Mouse (Mus musculus) thymus, adult 2 months (tissue): Measurements from ENCODE around the gene Polr3b. TPM values are rescaled to one million over a fixed set of nuclear protein-coding genes. Genes with fewer than 3 reads are reported as not detected.

Source experiments
- DNase-seq: peaks from one replicate; pipeline ENCODE4 v3.0.0; 2021
- H3K27ac ChIP-seq: fragments of 200-500 bp; 2 replicates; pipeline ENCODE4 v1.5.1; 2012; ENCODE audit warnings: low read length, control low read depth; ENCODE audit not compliant: control insufficient read depth, insufficient read depth
- H3K27me3 ChIP-seq: fragments of 200-500 bp; 2 replicates; pipeline ENCODE4 v1.6.1; 2012; ENCODE audit warnings: mild to moderate bottlenecking, low read length, moderate library complexity, mixed read lengths; ENCODE audit not compliant: control insufficient read depth, insufficient read depth
- H3K36me3 ChIP-seq: fragments of 200-500 bp; 2 replicates; pipeline ENCODE4 v1.6.1; 2012; ENCODE audit warnings: mild to moderate bottlenecking, low read length, moderate library complexity; ENCODE audit not compliant: control insufficient read depth, insufficient read depth
- H3K4me1 ChIP-seq: fragments of 200-500 bp; replicated peaks from 2 replicates; pipeline ENCODE4 v1.6.1; 2012; ENCODE audit warnings: low read length; ENCODE audit not compliant: control insufficient read depth, insufficient read depth
- H3K4me3 ChIP-seq: fragments of 200-500 bp; 2 replicates; pipeline ENCODE4 v1.5.1; 2012; ENCODE audit warnings: mild to moderate bottlenecking, low read length, control low read depth, moderate library complexity; ENCODE audit not compliant: control insufficient read depth, insufficient read depth
- CTCF ChIP-seq: fragments of 200-500 bp; IDR thresholded peaks from 2 replicates; pipeline ENCODE4 v1.5.1; 2012; ENCODE audit warnings: mild to moderate bottlenecking, control low read depth, low read length, moderate library complexity, borderline replicate concordance; ENCODE audit not compliant: control insufficient read depth, poor library complexity, insufficient read depth; ENCODE audit errors: extremely low read depth
- POLR2A ChIP-seq: fragments of 200-500 bp; IDR thresholded peaks from 2 replicates; pipeline ENCODE4 v1.6.1; 2012; ENCODE audit warnings: mild to moderate bottlenecking, low read length, control low read depth, moderate library complexity; ENCODE audit not compliant: control insufficient read depth, poor library complexity, insufficient read depth; ENCODE audit errors: extremely low read depth
- whole genome bisulfite sequencing: fragments of 180-500 bp; shearing (Covaris S2); methylation state at CpG from one replicate; pipeline ENCODE4 v1.1.7; 2018; 5-methylcytosine and 5-hydroxymethylcytosine counted together
- polyA plus RNA-seq: library from polyadenylated mRNA; depleted of rRNA; stranded (reverse); fragments of >200 nt; gene quantifications from 2 replicates; pipeline ENCODE4 v1.2.3, GENCODE M21; 2012

Polr3b gene
- polyA plus RNA-seq, 1 experiment = 6.6 TPM

DNA sequence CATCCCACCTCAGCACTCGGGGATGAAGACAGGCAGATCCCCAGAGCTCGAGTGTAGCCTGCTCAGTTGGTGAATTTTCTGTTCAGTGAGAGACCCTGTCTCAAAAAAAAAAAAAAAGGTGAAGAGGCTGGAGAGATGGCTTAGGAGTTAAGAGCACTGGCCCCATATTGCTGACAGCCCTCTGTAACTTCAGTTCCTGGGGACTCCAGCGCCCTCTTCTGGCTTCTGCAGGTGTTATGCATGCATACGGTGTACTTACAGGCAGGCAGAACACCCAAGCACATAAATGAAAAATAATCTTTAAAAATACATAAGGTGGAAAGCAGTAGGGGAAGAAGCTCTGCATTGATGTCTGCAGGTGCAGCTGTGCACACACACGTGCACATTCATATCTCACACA is 9.1 kb downstream of the Polr3b start:
- H3K4me1 ChIP-seq = peaks cover 10% of the 10 kb centered on the region
- DNase-seq = peak; percentile 50
- no peak overlapping the region for H3K4me3 ChIP-seq
- H3K27ac ChIP-seq = no peak overlapping the region
- TF ChIP-seq CTCF (no peak), POLR2A (no peak)
- 57% methylated on average over 5 of the region's 5 CpGs for WGBS
- H3K27me3 ChIP-seq = no peaks in the 10 kb centered on the region
- H3K36me3 ChIP-seq = peaks cover 3% of the 10 kb centered on the region; the same call in 1 of the 2 replicates

DNA sequence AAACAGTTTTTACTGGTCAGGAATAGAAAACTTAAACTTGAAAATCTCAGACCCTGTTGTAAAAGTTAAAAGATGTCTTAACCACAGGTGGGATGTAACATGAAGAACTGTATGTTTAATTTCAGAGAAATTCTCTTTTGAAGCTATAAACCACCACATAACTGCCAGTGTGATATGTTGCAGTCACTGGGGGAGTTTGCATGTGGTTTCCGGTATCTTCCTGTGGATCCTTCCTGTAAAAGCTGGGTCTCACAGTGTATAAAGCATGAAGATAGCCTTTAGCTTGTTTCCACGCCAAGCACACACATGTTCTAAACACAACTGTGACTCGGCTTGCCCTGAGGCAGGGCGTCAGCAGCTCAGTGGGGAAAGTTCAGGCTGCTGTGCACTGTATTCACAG is 9.9 kb downstream of the Polr3b start:
- Histone ChIP-seq H3K36me3 (peaks cover 4% of the 10 kb centered on the region; the same call in 1 of the 2 replicates), H3K27ac (no peak overlapping the region), H3K27me3 (no peaks in the 10 kb centered on the region), H3K4me3 (no peak overlapping the region), H3K4me1 (peaks cover 10% of the 10 kb centered on the region)
- peak; percentile 15 for DNase-seq
- 11% methylated on average over 4 of the region's 4 CpGs for WGBS
- TF ChIP-seq POLR2A (no peak), CTCF (no peak)

DNA sequence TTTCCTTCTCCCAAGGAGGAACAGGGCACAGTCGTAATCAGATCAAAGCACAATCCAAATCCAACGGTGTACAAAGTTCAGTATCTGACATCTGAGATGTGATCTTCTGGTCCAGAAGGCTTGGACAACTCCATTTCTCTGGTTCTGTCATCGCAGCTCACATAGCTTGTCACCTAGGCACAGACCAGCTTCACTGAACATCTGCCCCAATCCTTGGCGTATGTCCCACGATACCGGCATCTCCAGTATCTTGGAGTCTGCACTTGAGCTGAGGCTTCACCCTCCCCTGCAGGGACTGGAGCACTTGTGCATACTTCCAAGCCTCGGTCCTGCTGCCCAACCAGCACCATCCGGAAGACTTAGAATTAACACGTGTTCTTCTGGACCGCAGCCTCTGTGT is 14.6 kb downstream of the Polr3b start:
- no peaks in the 10 kb centered on the region for H3K27me3 ChIP-seq
- no peak overlapping the region for H3K27ac ChIP-seq
- no peak for DNase-seq
- WGBS = 95% methylated on average over 10 of the region's 10 CpGs
- no peak for TF ChIP-seq CTCF
- no peak for TF ChIP-seq POLR2A
- peaks cover 5% of the 10 kb centered on the region for H3K4me1 ChIP-seq
- H3K4me3 ChIP-seq = no peak overlapping the region
- H3K36me3 ChIP-seq = peaks cover 16% of the 10 kb centered on the region

DNA sequence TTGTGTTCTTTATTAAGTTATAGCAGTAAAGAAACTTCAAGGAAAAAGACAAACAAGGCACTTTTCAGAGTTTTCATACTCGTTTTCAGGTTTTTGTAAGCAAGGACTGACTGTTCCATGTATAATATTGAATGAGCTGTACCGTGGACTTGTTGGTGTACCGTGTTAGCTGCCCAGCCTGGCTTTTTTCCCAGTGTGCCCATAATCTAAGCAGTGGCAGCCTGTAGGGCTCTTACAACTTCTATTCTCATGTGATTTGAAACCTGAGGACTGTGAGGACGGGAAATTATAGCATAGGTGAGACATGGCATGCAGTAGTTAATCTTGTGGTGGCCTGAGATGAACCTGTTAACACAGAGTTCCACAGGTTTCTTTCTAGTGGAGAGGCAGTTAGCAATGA is 16.3 kb downstream of the Polr3b start:
- 97% methylated on average over 4 of the region's 4 CpGs for WGBS
- no peak overlapping the region for H3K27ac ChIP-seq

DNA sequence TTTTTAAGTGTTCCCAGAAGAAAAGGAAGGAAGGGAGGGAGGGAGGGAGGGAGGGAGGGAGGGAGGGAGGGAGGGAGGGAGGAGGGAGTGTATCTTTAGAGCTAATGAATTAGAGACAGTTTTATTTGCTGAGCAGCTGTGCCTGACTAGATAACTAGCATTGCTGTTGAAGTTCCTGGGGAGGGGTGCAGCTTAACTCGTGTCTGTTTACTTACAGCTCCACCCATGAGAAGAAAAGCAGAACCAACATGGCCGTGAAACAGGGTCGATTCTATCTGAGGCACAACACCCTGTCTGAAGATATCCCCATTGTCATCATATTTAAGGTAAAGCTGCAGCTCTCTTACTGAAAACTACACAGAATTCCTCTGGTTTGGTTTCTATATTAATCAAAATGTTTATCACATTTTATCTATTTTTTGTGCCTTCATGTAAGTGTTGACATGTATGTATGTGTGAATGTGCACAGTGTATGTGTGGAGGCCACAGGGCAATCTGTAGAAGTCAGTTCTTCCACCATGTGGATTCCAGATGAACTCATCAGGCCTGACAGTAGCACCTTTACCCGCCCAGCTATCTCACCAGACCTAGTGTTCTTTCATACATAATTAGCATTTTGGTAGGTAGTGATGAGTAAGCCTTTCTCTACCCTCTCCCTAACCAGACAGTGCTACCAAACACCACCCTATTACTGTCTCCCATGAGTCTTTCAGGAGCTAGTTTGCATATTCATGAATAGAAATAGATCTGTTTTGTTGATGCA is 17.6 kb downstream of the Polr3b start:
- TF ChIP-seq POLR2A (no peak), CTCF (no peak)
- H3K27me3 ChIP-seq = no peaks in the 10 kb centered on the region
- H3K36me3 ChIP-seq = peaks cover 16% of the 10 kb centered on the region
- whole genome bisulfite sequencing = 76% methylated on average over 4 of the region's 4 CpGs
- no peak overlapping the region for H3K27ac ChIP-seq
- H3K4me1 ChIP-seq = no peaks in the 10 kb centered on the region
- no peak for DNase-seq
- no peak overlapping the region for H3K4me3 ChIP-seq

More for the DNA sequence above, 16.3 kb downstream of the Polr3b start:
- TF ChIP-seq POLR2A (no peak), CTCF (no peak)
- peaks cover 16% of the 10 kb centered on the region for H3K36me3 ChIP-seq
- H3K4me3 ChIP-seq = no peak overlapping the region
- DNase-seq = no peak
- no peaks in the 10 kb centered on the region for H3K4me1 ChIP-seq
- H3K27me3 ChIP-seq = no peaks in the 10 kb centered on the region

DNA sequence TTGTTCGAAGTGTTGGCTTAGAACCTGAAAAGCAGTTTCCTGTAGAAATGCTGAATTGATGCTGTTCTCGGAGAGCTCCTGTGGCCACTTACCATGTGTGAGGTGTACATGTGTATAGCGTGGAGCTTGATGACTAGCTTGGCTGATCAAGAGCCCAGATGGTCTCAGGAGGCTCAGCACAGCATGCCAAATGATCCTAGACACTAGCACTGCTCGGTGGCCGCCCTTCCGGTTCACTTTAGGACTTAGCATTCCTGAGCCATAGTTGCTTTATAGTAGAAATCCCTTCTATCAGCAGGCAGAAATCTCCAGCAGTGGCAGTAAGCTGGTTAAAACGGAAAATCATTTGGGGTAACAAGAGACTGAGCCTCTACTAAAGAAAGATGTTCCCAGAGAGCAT is 18.8 kb downstream of the Polr3b start:
- TF ChIP-seq POLR2A (no peak), CTCF (no peak)
- DNase-seq = no peak
- no peaks in the 10 kb centered on the region for H3K27me3 ChIP-seq
- no peak overlapping the region for H3K27ac ChIP-seq
- no peak overlapping the region for H3K4me3 ChIP-seq
- peaks cover 7% of the 10 kb centered on the region for H3K4me1 ChIP-seq
- WGBS = 93% methylated on average over 7 of the region's 7 CpGs
- peaks cover 16% of the 10 kb centered on the region for H3K36me3 ChIP-seq
